Mouse (Mus musculus) right cerebral cortex, postnatal 10 days (tissue): ENCODE measurements around the gene Tpra1.

ENCODE experiments used
- DNase-seq, 2 experiments: peaks; one replicate each; pipeline ENCODE4 v3.0.0; 2021; ENCODE audit warnings: low spot score in 2 of 2

Tpra1 gene

GRCm38 (mm10) chr6:88927595-88927994 lies 25.5 kb downstream of the Tpra1 start:
- peak; percentile 83 to 89 for DNase-seq

- DNase-seq = no peak
Measured at GRCm38 (mm10) chr6:88928026-88928425, 26.0 kb downstream of the Tpra1 start.

GRCm38 (mm10) chr6:88928576-88928975 lies 26.5 kb downstream of the Tpra1 start:
- DNase-seq = no peak

GRCm38 (mm10) chr6:88929451-88929850 lies 27.4 kb downstream of the Tpra1 start:
- no peak for DNase-seq

- no peak for DNase-seq
Measured at GRCm38 (mm10) chr6:88930049-88930448, 28.0 kb downstream of the Tpra1 start.

- no peak for DNase-seq
Measured at GRCm38 (mm10) chr6:88931449-88931848, 29.4 kb downstream of the Tpra1 start.

- peak in 1 of 2 experiments; percentile 20 for DNase-seq
Measured at GRCm38 (mm10) chr6:88934132-88934531, 32.1 kb downstream of the Tpra1 start.

GRCm38 (mm10) chr6:88934816-88935215 lies 32.8 kb downstream of the Tpra1 start:
- peak; percentile 51 to 54 for DNase-seq

GRCm38 (mm10) chr6:88935735-88936276 lies 33.8 kb downstream of the Tpra1 start:
- peak in 1 of 2 experiments; percentile 83 for DNase-seq

GRCm38 (mm10) chr6:88936342-88937213 lies 34.5 kb downstream of the Tpra1 start:
- DNase-seq = peak in 1 of 2 experiments; percentile 21

- peak in 1 of 2 experiments; percentile 52 for DNase-seq
Measured at GRCm38 (mm10) chr6:88937214-88937549, 35.1 kb downstream of the Tpra1 start.

- DNase-seq = peak in 1 of 2 experiments; percentile 44
Measured at GRCm38 (mm10) chr6:88937971-88938663, 36.1 kb downstream of the Tpra1 start.

GRCm38 (mm10) chr6:88938664-88939055 lies 36.6 kb downstream of the Tpra1 start:
- no peak for DNase-seq

GRCm38 (mm10) chr6:88939281-88940089 lies 37.4 kb downstream of the Tpra1 start:
- peak; percentile 77 to 81 for DNase-seq

- DNase-seq = peak in 1 of 2 experiments; percentile 48
Measured at GRCm38 (mm10) chr6:88940090-88940916, 38.3 kb downstream of the Tpra1 start.

- peak in 1 of 2 experiments; percentile 24 for DNase-seq
Measured at GRCm38 (mm10) chr6:88941628-88942027, 39.6 kb downstream of the Tpra1 start.

GRCm38 (mm10) chr6:88942595-88942994 lies 40.5 kb downstream of the Tpra1 start:
- DNase-seq = peak; percentile 91

- peak in 1 of 2 experiments; percentile 15 for DNase-seq
Measured at GRCm38 (mm10) chr6:88943666-88944065, 41.6 kb downstream of the Tpra1 start.

GRCm38 (mm10) chr6:88946442-88946841 lies 44.4 kb downstream of the Tpra1 start:
- peak; percentile 23 to 24 for DNase-seq

- DNase-seq = peak; percentile 14 to 26
Measured at GRCm38 (mm10) chr6:88947771-88948170, 45.7 kb downstream of the Tpra1 start.

- no peak for DNase-seq
Measured at GRCm38 (mm10) chr6:88956725-88957124, 54.7 kb downstream of the Tpra1 start.
